Mouse (Mus musculus): ENCODE measurements at regions not wholly inside any gene's neighbourhood (a gene's known extent, or its start where the extent isn't known, plus 50 kb on each side); places are given as distances from the start of the nearest gene placed in this dataset.

DNA sequence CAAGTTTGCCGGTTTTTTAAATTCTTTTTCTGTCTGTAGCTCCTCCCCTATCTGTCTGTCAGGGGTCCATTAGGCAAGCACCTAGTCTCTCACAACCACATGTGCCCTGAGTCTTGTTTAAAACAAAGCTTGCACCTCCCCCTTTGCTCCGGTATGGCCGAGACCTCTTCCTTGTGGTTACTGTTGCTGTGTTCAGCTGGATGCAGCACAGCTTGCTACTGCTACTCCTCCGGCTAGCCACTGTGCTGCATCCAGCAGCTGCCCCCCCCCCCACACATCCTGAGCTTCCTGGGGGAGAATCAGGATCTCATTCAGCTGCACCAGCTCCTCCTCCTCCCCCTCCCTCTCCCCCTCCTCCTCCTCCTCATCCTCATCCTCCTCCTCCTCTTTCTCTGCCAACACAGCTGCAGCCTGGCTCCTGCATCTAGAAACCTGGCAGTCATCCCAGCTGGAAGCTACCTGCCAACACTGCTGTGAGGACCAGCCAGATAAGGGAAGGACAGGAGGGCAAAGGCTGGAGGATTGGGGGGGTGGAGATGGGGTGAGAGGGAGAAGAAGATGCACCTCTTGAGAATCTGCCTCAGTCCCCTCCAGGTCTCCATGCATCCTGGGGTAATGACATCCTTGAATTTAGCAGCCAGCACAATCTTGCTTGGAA, 114.8 kb upstream of the Tmem260 start:
- Histone ChIP-seq H3K4me3 (no peak overlapping the region), H3K9ac (ENCODE audit: low read depth, low read length) (no peak overlapping the region), H3K36me3 (ENCODE audit: control insufficient read depth, insufficient read depth, low read length) (no peaks in the 10 kb centered on the region), H3K4me1 (ENCODE audit: control insufficient read depth, insufficient read depth, low read length) (peaks cover 8% of the 10 kb centered on the region), H3K27me3 (ENCODE audit: control insufficient read depth, insufficient read depth, low read length) (no peaks in the 10 kb centered on the region), H3K27ac (no peak overlapping the region), H3K79me2 (replicated peaks; ENCODE audit: control insufficient read depth, insufficient read depth, low read length) (no peaks in the 10 kb centered on the region)
- no peak for TF ChIP-seq EP300 (IDR thresholded peaks at IDR 0.05; ENCODE audit: insufficient read depth, low read depth, low read length)
- TF ChIP-seq POLR2A (IDR thresholded peaks at IDR 0.05; ENCODE audit: insufficient read depth, low read depth, low read length) = no peak
- no peak for TF ChIP-seq CTCF (IDR thresholded peaks at IDR 0.05)
- intact Hi-C loops (cut with DNase I) = loop anchor here (5.0 kb wide), 1 partner anchor 34 kb away; no protein-coding TSS in a partner anchor
- DNase-seq = peak; percentile 66 to 79
- 1% methylated on average over 4 of the region's 4 CpGs for WGBS

DNA sequence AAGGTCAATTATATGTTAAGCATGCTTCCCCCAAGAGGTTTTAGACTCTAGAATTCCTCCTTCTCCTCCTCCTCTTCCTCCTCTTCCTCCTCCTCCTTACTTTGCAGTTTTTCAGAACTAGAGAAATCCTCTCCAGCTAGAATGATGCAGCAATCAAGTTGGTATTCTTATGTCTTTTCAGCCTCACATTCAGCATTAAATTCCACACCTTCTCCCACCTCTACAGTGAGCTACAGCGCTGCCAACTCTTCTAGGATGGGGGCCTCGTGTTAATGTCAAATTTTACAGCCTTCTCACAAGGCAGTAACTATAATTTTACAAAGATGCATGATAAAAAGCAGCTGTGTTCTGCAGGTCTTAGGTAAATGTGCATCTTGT, 114.3 kb upstream of the Tmem260 start:
- Histone ChIP-seq H3K4me1 (ENCODE audit: control insufficient read depth, insufficient read depth, low read length) (peaks cover 8% of the 10 kb centered on the region), H3K4me3 (no peak overlapping the region), H3K79me2 (replicated peaks; ENCODE audit: control insufficient read depth, insufficient read depth, low read length) (no peaks in the 10 kb centered on the region), H3K27me3 (ENCODE audit: control insufficient read depth, insufficient read depth, low read length) (no peaks in the 10 kb centered on the region), H3K36me3 (ENCODE audit: control insufficient read depth, insufficient read depth, low read length) (no peaks in the 10 kb centered on the region), H3K9ac (ENCODE audit: low read depth, low read length) (no peak overlapping the region), H3K27ac (no peak overlapping the region)
- DNase-seq = no peak
- intact Hi-C loops (cut with DNase I) = loop anchor here (5.0 kb wide), 1 partner anchor 34 kb away; no protein-coding TSS in a partner anchor
- TF ChIP-seq CTCF (IDR thresholded peaks at IDR 0.05) = no peak
- 65% methylated on average over 2 of the region's 2 CpGs for WGBS

DNA sequence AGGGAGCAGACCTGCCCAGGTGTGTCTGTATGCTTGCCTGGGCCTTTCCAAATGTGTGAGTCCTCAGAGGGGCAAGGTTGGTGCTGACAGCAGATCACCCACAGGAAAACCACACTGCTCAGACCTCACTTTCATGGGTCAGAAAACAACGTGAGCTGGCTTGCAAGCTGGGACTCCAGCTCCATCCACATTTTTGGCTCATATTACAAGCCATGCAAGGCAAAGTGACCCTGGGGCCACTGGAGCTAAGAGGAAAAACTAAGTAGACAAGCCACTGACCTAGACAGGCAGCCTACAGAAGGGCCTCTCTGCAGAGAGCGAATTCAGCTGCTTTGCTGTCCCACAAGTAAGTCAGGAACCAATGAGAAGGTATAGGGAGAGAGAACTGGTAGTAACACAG, 113.7 kb upstream of the Tmem260 start:
- TF ChIP-seq EP300 (IDR thresholded peaks at IDR 0.05; ENCODE audit: insufficient read depth, low read depth, low read length) (no peak), POLR2A (IDR thresholded peaks at IDR 0.05; ENCODE audit: insufficient read depth, low read depth, low read length) (no peak), CTCF (IDR thresholded peaks at IDR 0.05) (no peak)
- Histone ChIP-seq H3K27me3 (ENCODE audit: control insufficient read depth, insufficient read depth, low read length) (no peaks in the 10 kb centered on the region), H3K4me3 (no peak overlapping the region), H3K4me1 (ENCODE audit: control insufficient read depth, insufficient read depth, low read length) (peaks cover 8% of the 10 kb centered on the region), H3K9ac (ENCODE audit: low read depth, low read length) (no peak overlapping the region), H3K36me3 (ENCODE audit: control insufficient read depth, insufficient read depth, low read length) (no peaks in the 10 kb centered on the region), H3K79me2 (replicated peaks; ENCODE audit: control insufficient read depth, insufficient read depth, low read length) (no peaks in the 10 kb centered on the region), H3K27ac (no peak overlapping the region)
- intact Hi-C loops (cut with DNase I) = loop anchor here (5.0 kb wide), 1 partner anchor 35 kb away; no protein-coding TSS in a partner anchor
- DNase-seq = peak; percentile 22 to 31
- 37% methylated on average over 2 of the region's 2 CpGs for WGBS

DNA sequence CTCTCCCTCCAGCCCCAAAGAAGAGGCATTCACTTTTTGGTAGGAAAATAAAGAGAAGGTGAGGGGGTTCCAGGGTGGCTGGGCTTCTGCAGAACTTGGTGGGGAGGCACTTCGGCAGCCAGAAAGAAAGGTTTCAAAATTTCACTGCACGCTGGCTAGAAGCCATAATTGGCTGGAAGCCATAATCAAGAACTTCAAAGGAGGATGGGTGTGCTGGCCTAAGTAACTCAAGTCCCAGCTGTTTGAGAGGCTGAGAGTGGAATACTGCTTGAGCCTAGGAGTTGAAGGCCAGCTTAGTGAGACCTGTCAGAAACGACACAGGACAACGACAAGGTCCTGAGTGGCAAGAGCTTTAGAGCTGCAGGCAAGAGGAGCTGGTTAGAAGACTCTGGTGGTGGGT, 113.3 kb upstream of the Tmem260 start:
- Histone ChIP-seq H3K36me3 (ENCODE audit: control insufficient read depth, insufficient read depth, low read length) (no peaks in the 10 kb centered on the region), H3K27me3 (ENCODE audit: control insufficient read depth, insufficient read depth, low read length) (no peaks in the 10 kb centered on the region), H3K4me3 (no peak overlapping the region), H3K9ac (ENCODE audit: low read depth, low read length) (no peak overlapping the region), H3K27ac (no peak overlapping the region), H3K4me1 (ENCODE audit: control insufficient read depth, insufficient read depth, low read length) (peaks cover 8% of the 10 kb centered on the region), H3K79me2 (replicated peaks; ENCODE audit: control insufficient read depth, insufficient read depth, low read length) (no peaks in the 10 kb centered on the region)
- DNase-seq = peak in 1 of 2 experiments; percentile 26
- WGBS = 9% methylated on average over 4 of the region's 4 CpGs
- TF ChIP-seq CTCF (IDR thresholded peaks at IDR 0.05) (no peak), POLR2A (IDR thresholded peaks at IDR 0.05; ENCODE audit: insufficient read depth, low read depth, low read length) (no peak), EP300 (IDR thresholded peaks at IDR 0.05; ENCODE audit: insufficient read depth, low read depth, low read length) (no peak)
- intact Hi-C loops (cut with DNase I) = loop anchor here (5.0 kb wide), 1 partner anchor 35 kb away; no protein-coding TSS in a partner anchor

DNA sequence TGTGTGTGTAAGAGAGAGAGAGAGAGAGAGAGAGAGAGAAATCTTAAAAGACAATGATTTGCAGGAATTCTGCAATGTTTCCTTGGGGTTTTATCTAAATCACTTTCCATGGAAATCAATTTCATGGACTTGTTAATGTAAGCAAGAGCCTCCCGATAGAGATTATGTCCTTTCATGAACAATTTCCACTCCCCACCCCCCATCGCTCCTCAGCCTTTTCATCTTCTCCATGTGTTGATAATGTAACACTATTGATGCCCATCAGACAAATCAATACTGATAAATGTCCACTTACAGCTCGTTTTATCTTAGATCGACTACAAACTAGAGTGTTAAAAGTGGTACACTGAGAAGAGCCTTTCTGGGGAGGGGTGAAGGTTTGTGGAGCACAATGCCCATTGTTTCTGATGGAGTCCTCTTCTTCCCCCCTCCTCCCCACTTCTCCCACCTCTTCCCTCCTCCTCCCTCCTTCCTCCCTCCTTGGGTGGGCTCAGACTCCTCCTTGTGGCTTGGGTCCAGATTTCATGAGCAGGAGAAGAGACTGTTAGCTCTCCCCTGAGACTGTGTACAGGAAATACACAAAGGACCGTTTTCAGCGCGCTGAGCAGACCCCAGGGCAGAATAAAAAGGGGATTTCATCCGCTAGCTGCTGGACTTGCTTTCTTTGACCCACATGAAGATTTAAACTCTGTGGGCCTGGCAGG, 111.7 kb upstream of the Tmem260 start:
- Histone ChIP-seq H3K36me3 (ENCODE audit: control insufficient read depth, insufficient read depth, low read length) (no peaks in the 10 kb centered on the region), H3K27me3 (ENCODE audit: control insufficient read depth, insufficient read depth, low read length) (no peaks in the 10 kb centered on the region), H3K4me3 (no peak overlapping the region), H3K79me2 (replicated peaks; ENCODE audit: control insufficient read depth, insufficient read depth, low read length) (no peaks in the 10 kb centered on the region), H3K4me1 (ENCODE audit: control insufficient read depth, insufficient read depth, low read length) (peaks cover 8% of the 10 kb centered on the region), H3K27ac (no peak overlapping the region), H3K9ac (ENCODE audit: low read depth, low read length) (no peak overlapping the region)
- DNase-seq = no peak
- TF ChIP-seq EP300 (IDR thresholded peaks at IDR 0.05; ENCODE audit: insufficient read depth, low read depth, low read length) (no peak), POLR2A (IDR thresholded peaks at IDR 0.05; ENCODE audit: insufficient read depth, low read depth, low read length) (no peak)
- 42% methylated on average over 8 of the region's 8 CpGs for WGBS
- intact Hi-C loops (cut with DNase I) = loop anchor here (5.0 kb wide), 1 partner anchor 37 kb away; no protein-coding TSS in a partner anchor

DNA sequence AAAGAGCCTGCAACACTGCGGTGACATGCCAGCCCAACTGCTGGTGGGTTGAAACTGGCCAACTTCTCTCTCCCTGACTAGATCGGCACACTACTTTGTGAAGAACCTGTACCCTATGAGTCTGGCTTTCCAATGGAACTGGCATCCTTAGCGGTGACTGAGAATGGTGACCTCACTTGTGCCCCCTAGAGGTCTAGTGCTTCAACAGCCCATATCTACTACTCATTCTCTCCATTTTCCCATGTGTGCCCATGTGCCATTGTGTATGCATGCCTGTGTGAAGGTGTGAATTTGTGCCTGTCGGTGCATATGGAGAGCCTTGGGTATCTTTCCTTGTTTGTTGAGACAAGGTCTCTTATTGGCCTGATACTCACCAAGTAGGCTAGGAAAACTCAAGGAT, 106.5 kb upstream of the Tmem260 start:
- DNase-seq = no peak
- no peak overlapping the region for H3K4me3 ChIP-seq
- H3K27me3 ChIP-seq (ENCODE audit: control insufficient read depth, insufficient read depth, low read length) = no peaks in the 10 kb centered on the region
- H3K4me1 ChIP-seq (ENCODE audit: control insufficient read depth, insufficient read depth, low read length) = no peaks in the 10 kb centered on the region
- TF ChIP-seq POLR2A (IDR thresholded peaks at IDR 0.05; ENCODE audit: insufficient read depth, low read depth, low read length) = no peak
- no peak for TF ChIP-seq EP300 (IDR thresholded peaks at IDR 0.05; ENCODE audit: insufficient read depth, low read depth, low read length)
- TF ChIP-seq CTCF (IDR thresholded peaks at IDR 0.05) = peak; percentile 48
- no peaks in the 10 kb centered on the region for H3K36me3 ChIP-seq (ENCODE audit: control insufficient read depth, insufficient read depth, low read length)
- 71% methylated on average over 4 of the region's 4 CpGs for WGBS
- no peak overlapping the region for H3K9ac ChIP-seq (ENCODE audit: low read depth, low read length)
- H3K27ac ChIP-seq = no peak overlapping the region
- intact Hi-C loops (cut with DNase I) = no loop called here
- no peaks in the 10 kb centered on the region for H3K79me2 ChIP-seq (replicated peaks; ENCODE audit: control insufficient read depth, insufficient read depth, low read length)
